Mouse (Mus musculus): Measurements from ENCODE around the gene Apoc4.

Apoc4 gene

GRCm38 (mm10) chr7:19676662-19677061 lies 4.6 kb downstream of the Apoc4 start:
- no peak for DNase-seq (ENCODE audit: low read depth)

- no peak for DNase-seq (ENCODE audit: low read depth)
Measured at GRCm38 (mm10) chr7:19675824-19676223, 5.5 kb downstream of the Apoc4 start.

DNA sequence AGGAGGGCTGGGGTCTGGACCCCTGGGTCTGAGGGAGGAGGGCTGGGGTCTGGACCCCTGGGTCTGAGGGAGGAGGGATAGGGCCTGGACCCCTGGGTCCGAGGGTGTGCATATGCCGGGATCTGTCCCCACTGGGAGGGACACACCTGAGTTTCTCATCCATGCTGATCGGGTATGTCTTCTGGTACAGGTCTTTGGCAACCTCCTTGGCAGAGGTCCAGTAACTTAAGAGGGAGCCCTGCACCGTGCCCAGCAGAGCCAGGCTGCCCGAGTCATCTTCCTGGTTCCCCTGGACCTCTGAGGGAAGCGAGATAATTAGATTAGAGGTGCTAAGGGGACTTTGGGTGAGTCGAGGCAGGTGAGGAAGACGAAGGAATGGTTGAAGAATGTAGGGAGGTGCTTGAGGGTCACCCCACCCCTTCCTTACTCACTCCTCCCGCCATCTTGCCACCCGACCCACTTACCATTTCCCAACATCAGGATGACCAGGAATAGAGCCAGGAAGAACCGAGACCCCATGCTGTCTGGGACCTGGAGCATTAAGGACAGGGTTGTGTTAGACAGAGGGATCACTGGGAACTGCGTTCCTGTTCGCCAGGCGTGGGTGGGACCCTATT lies 8.1 kb downstream of the Apoc4 start:
- no peak for DNase-seq (ENCODE audit: low read depth)

- no peak for DNase-seq (ENCODE audit: low read depth)
Measured at GRCm38 (mm10) chr7:19671511-19671910, 9.8 kb downstream of the Apoc4 start.

GRCm38 (mm10) chr7:19668947-19669721 lies 12.1 kb downstream of the Apoc4 start:
- DNase-seq (ENCODE audit: low read depth), result peak; percentile 93

GRCm38 (mm10) chr7:19667434-19667833 lies 13.8 kb downstream of the Apoc4 start:
- DNase-seq (ENCODE audit: low read depth), result no peak

DNA sequence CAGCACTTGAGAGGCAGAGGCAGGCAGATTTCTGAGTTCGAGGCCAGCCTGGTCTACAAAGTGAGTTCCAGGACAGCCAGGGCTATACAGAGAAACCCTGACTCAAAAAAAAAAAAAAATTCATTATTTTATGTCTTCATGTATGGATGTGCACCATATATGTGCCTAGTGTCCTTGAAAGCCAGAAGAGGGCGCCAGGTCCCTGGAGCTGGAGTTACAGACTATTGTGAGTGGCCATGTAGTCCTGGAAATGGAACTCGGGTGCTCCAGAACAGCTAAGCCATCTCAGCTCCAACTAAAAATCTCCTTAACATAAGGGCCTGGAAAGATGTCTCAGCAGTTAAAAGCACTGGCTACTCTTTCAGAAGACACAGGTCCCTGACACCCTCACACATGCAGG lies 14.5 kb downstream of the Apoc4 start:
- no peak for DNase-seq (ENCODE audit: low read depth)

- DNase-seq (ENCODE audit: low read depth), result peak; percentile 96
Measured at GRCm38 (mm10) chr7:19664955-19665841, 16.1 kb downstream of the Apoc4 start, which contains the start of gene Clptm1. Gene Clptm1 (minus strand): TSS chr7:19665033.

GRCm38 (mm10) chr7:19664455-19664954 lies 16.8 kb downstream of the Apoc4 start:
- no peak for DNase-seq (ENCODE audit: low read depth)

DNA sequence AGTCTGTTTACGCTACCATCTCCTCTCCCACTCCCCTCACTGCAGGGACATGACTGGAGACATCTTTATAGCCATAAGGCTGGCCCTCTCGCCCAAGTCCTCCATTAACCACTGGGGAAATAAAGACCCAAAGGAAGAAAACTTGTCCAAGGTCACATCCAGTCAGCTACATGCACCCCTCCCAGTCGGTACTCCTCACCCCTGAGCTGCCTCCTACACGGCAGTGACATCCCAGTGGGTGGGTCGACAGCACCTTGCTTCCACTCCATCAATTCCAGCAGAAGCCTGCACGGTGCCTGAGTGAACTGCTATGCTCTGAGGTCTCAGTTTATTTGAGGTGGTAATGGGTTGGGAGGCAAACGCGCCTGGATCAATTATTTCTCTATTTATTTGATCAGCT lies 17.3 kb downstream of the Apoc4 start:
- no peak for DNase-seq (ENCODE audit: low read depth)

DNA sequence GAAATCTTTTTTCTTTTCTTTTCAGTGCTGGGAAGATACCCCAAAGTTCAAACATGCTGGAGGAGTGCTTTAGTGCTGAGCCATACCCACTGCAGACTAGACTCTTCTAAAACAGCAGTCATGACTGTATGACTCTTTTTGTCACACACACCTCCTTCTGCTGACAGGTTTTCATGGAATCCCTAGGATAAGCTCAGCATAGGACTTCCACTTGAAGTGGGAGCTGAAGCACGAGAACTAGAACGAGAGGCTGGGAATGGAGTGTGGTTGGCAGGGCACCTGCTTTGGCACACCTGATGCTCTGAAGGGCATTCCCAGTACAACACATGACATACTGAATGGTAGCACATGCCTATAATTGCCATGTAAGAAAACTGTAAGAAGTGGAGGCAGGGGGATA lies 28.7 kb downstream of the Apoc4 start:
- DNase-seq (ENCODE audit: low read depth), result no peak

GRCm38 (mm10) chr7:19651063-19651786 lies 30.1 kb downstream of the Apoc4 start:
- no peak for DNase-seq (ENCODE audit: low read depth)

DNA sequence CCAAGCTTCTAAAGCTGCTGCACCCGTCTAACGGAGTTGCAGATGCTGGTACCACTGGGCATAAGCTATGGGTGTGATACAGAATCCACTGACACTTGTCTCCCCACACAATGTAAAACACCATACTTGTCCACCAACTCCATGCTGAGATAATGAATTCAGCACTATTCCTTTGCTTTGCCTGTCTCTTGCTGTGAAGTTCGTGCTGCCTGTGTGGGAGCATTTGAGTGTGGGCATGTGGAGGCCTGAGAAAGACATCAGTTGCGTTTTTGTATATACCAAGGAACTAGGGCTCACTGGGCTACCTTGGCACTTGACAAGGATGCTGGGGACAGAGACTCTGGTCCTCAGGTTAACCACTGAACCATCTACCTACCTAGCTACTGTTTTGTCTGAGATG lies 40.1 kb downstream of the Apoc4 start:
- DNase-seq (ENCODE audit: low read depth), result no peak

DNA sequence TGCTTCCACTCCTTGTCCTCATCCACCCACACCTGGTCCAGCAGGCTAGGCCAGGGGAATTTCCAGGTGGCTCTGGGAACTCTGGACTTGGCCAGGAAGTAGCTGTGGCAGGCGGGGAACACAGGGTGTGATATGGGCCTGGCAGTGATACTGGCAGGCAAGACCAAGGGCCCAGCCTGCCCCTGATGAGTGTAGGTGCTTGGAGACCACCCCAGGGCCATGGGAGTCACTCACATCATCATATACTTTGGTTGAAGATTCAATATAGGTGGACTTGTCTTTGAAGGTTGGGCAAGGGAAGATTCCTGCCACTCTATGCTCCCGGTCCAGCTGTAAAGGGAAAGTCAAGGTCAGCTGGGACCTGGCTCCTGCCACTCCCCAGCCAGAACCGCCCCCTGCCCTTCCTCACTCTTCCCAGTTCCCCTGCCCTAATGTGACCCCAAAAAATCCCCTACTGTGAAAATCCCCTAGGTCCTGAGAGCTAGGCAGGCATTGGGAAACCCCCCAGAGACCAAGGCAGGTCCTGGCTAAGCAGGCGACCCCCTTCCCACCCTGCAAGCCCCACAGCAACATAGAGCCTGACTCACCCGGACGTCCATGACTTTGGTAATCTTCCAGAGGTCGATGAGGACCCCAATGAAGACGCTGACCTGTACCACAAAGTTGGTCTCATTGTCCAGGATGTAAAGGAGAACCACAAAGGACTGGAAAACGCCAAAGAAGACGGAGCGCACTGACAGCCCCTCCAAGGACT lies 46.0 kb downstream of the Apoc4 start:
- DNase-seq (ENCODE audit: low read depth), result no peak

DNA sequence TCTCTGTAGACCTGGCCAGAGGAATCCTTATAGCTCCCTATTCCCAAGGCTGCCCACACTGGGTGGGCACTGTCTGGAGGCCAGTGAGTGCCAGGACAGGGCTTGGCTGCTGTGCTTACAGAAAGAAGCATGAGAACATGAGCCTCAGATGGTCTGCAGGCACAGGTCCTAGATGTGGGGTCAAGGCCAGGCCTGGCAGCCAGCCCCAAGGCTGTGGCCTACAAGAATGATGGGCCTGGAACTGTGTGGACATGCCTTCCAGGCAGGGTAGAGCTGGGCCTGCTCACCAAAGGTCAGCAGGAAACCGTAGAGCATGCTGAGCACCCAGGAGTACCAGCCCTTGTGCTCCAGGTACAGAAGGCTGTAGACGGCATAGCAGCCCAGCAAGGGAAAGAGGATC lies 46.7 kb downstream of the Apoc4 start:
- no peak for DNase-seq (ENCODE audit: low read depth)

GRCm38 (mm10) chr7:19633855-19634254 lies 47.4 kb downstream of the Apoc4 start:
- no peak for DNase-seq (ENCODE audit: low read depth)

DNA sequence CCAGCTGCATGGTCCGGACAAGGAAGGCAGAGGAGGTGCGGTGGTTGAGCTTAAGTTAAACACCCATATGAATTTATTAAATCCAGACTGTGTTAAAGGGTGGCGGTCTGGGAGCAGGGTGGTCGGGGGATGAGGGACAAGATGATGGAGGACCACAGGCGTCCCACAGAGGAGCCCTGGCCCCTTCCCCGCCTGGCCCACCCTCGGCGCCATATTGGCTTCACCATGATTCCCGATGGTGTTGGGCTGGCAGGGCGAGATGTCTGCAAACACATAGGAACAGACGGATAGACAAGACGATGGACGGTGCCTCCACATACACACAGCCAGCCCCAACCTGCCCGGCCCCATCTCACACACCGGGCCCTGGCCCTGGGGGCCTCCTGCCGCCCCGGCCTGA lies 48.1 kb downstream of the Apoc4 start:
- DNase-seq (ENCODE audit: low read depth), result no peak

- peak; percentile 58 for DNase-seq (ENCODE audit: low read depth)
Measured at GRCm38 (mm10) chr7:19632720-19633119, 48.6 kb downstream of the Apoc4 start.

GRCm38 (mm10) chr7:19632275-19632674 lies 49.0 kb downstream of the Apoc4 start:
- DNase-seq (ENCODE audit: low read depth), result no peak

- peak; percentile 83 for DNase-seq (ENCODE audit: low read depth)
Measured at GRCm38 (mm10) chr7:19629361-19629734, 51.9 kb downstream of the Apoc4 start, which contains the start of gene Relb. Gene Relb (minus strand): TSS chr7:19629438.
